Mouse (Mus musculus) forebrain, embryonic 11.5 days (tissue): ENCODE measurements at regions not wholly inside any gene's neighbourhood (a gene's known extent, or its start where the extent isn't known, plus 50 kb on each side); places are given as distances from the start of the nearest gene placed in this dataset.
"Not testable (repeated sequence)": the region's sequence is repeated elsewhere in the genome, so short reads cannot be mapped to it uniquely, and the experiment has no call there.

Experiments
- ATAC-seq: fragments of 200-750 bp; cut with Nextera tagmentation; replicated peaks from 2 replicates; pipeline ENCODE4 v1.8.0; 2017; ENCODE audit warnings: moderate TSS enrichment; ENCODE audit not compliant: low FRiP score
- DNase-seq: peaks from one replicate; pipeline ENCODE4 v3.0.0-alpha.2; 2017; ENCODE audit warnings: low spot score
- H3K27ac ChIP-seq: fragments of 300-500 bp; sonication (generic); 2 replicates; pipeline ENCODE4 v1.5.1; 2014; ENCODE audit warnings: low read depth, low read length
- H3K27me3 ChIP-seq: fragments of 300-500 bp; sonication (generic); 2 replicates; pipeline ENCODE4 v1.6.1; 2014; ENCODE audit warnings: mild to moderate bottlenecking, low read length, mixed read lengths; ENCODE audit not compliant: control insufficient read depth, insufficient read depth
- H3K36me3 ChIP-seq: fragments of 300-500 bp; sonication (generic); 2 replicates; pipeline ENCODE4 v1.6.1; 2014; ENCODE audit warnings: mild to moderate bottlenecking, low read length, moderate library complexity, mixed read lengths; ENCODE audit not compliant: control insufficient read depth, insufficient read depth
- H3K4me1 ChIP-seq: fragments of 300-500 bp; sonication (generic); replicated peaks from 2 replicates; pipeline ENCODE4 v1.6.1; 2014; ENCODE audit warnings: low read length, mixed read lengths; ENCODE audit not compliant: control insufficient read depth, insufficient read depth
- H3K4me2 ChIP-seq: fragments of 300-500 bp; sonication (generic); 2 replicates; pipeline ENCODE4 v1.6.1; 2014; ENCODE audit warnings: low read depth, mild to moderate bottlenecking, low read length, moderate library complexity, mixed read lengths; ENCODE audit not compliant: severe bottlenecking
- H3K4me3 ChIP-seq: fragments of 300-500 bp; sonication (generic); 2 replicates; pipeline ENCODE4 v1.5.1; 2014; ENCODE audit warnings: low read depth, low read length
- H3K9ac ChIP-seq: fragments of 300-500 bp; sonication (generic); 2 replicates; pipeline ENCODE4 v1.6.1; 2014; ENCODE audit warnings: low read length
- H3K9me3 ChIP-seq: fragments of 300-500 bp; sonication (generic); 2 replicates; pipeline ENCODE4 v1.6.1; 2016; ENCODE audit warnings: low read length, mixed read lengths; ENCODE audit not compliant: control insufficient read depth
- whole genome bisulfite sequencing: fragments of 180-500 bp; shearing (Covaris S2); extraction: QIAGEN DNeasy Blood & Tissue Kit; methylation state at CpG from one replicate; pipeline ENCODE4 v1.1.7; 2014; 5-methylcytosine and 5-hydroxymethylcytosine counted together

- no peaks in the 10 kb centered on the region for H3K9me3 ChIP-seq
- H3K27me3 ChIP-seq, result no peaks in the 10 kb centered on the region
- WGBS, result 85% methylated on average over 9 of the region's 9 CpGs
- no peaks in the 10 kb centered on the region for H3K36me3 ChIP-seq
- DNase-seq (no peak), ATAC-seq (no peak)
- H3K9ac ChIP-seq, result no peak overlapping the region
- H3K4me2 ChIP-seq, result no peak overlapping the region
- H3K4me3 ChIP-seq, result no peak overlapping the region
- peaks cover 5% of the 10 kb centered on the region for H3K4me1 ChIP-seq
- no peak overlapping the region for H3K27ac ChIP-seq
Observed at GRCm38 (mm10) chr9:43542077-43542654, 201.6 kb upstream of the Nectin1 start.

- no peak for ATAC-seq
Observed at GRCm38 (mm10) chr9:43545081-43545565, 198.7 kb upstream of the Nectin1 start.

GRCm38 (mm10) chr9:43548883-43549282 lies 194.9 kb upstream of the Nectin1 start:
- no peak overlapping the region for H3K4me3 ChIP-seq
- DNase-seq, result no peak
- no peaks in the 10 kb centered on the region for H3K27me3 ChIP-seq
- 69% methylated on average over 4 of the region's 4 CpGs for WGBS
- H3K4me2 ChIP-seq, result no peak overlapping the region
- no peak overlapping the region for H3K27ac ChIP-seq
- H3K9me3 ChIP-seq, result no peaks in the 10 kb centered on the region
- no peak for ATAC-seq
- peaks cover 5% of the 10 kb centered on the region for H3K4me1 ChIP-seq
- H3K36me3 ChIP-seq, result no peaks in the 10 kb centered on the region
- H3K9ac ChIP-seq, result no peak overlapping the region

More at GRCm38 (mm10) chr9:43545081-43545565, 198.7 kb upstream of the Nectin1 start:
- 37% methylated on average over 15 of the region's 15 CpGs for WGBS
- DNase-seq, result peak; percentile 58
- Histone ChIP-seq H3K27me3 (no peaks in the 10 kb centered on the region), H3K4me3 (no peak overlapping the region), H3K36me3 (no peaks in the 10 kb centered on the region), H3K9me3 (no peaks in the 10 kb centered on the region), H3K4me1 (peaks cover 5% of the 10 kb centered on the region), H3K27ac (no peak overlapping the region), H3K4me2 (0 out of 2 replicates have a peak overlapping the region, but pooled peaks have one; percentile 27), H3K9ac (no peak overlapping the region)

GRCm38 (mm10) chr9:43549293-43549692 lies 194.5 kb upstream of the Nectin1 start:
- H3K27ac ChIP-seq, result no peak overlapping the region
- ATAC-seq, result no peak
- H3K36me3 ChIP-seq, result no peaks in the 10 kb centered on the region
- no peak overlapping the region for H3K9ac ChIP-seq
- no peak overlapping the region for H3K4me3 ChIP-seq
- no peak for DNase-seq
- H3K9me3 ChIP-seq, result no peaks in the 10 kb centered on the region
- no peak overlapping the region for H3K4me2 ChIP-seq
- WGBS, result 55% methylated on average over 7 of the region's 7 CpGs
- peaks cover 5% of the 10 kb centered on the region for H3K4me1 ChIP-seq
- no peaks in the 10 kb centered on the region for H3K27me3 ChIP-seq

- not testable (repeated sequence) for ATAC-seq, DNase-seq, H3K4me1 ChIP-seq, H3K9me3 ChIP-seq, H3K4me2 ChIP-seq, H3K4me3 ChIP-seq, H3K27ac ChIP-seq, H3K9ac ChIP-seq, H3K27me3 ChIP-seq, H3K36me3 ChIP-seq
- WGBS, result 88% methylated on average over 1 of the region's 1 CpGs
Observed at GRCm38 (mm10) chr9:43552758-43553157, 191.0 kb upstream of the Nectin1 start.

GRCm38 (mm10) chr9:43562016-43562415 lies 181.8 kb upstream of the Nectin1 start:
- DNase-seq (no peak), ATAC-seq (no peak)
- Histone ChIP-seq H3K9ac (no peak overlapping the region), H3K27me3 (no peaks in the 10 kb centered on the region), H3K36me3 (no peaks in the 10 kb centered on the region), H3K27ac (no peak overlapping the region), H3K4me3 (no peak overlapping the region), H3K4me1 (0 out of 2 replicates have a peak, but pooled peaks cover 2% of the 10 kb centered on the region), H3K4me2 (no peak overlapping the region), H3K9me3 (no peaks in the 10 kb centered on the region)
- 88% methylated on average over 6 of the region's 6 CpGs for WGBS

GRCm38 (mm10) chr9:43564239-43564906 lies 179.4 kb upstream of the Nectin1 start:
- Histone ChIP-seq H3K4me3 (no peak overlapping the region), H3K4me2 (no peak overlapping the region), H3K9ac (no peak overlapping the region), H3K27ac (no peak overlapping the region), H3K36me3 (no peaks in the 10 kb centered on the region), H3K9me3 (no peaks in the 10 kb centered on the region), H3K4me1 (0 out of 2 replicates have a peak, but pooled peaks cover 2% of the 10 kb centered on the region), H3K27me3 (no peaks in the 10 kb centered on the region)
- WGBS, result 75% methylated on average over 22 of the region's 22 CpGs
- no peak for ATAC-seq
- DNase-seq, result no peak

GRCm38 (mm10) chr9:43568851-43569250 lies 174.9 kb upstream of the Nectin1 start:
- no peaks in the 10 kb centered on the region for H3K9me3 ChIP-seq
- no peak overlapping the region for H3K4me3 ChIP-seq
- H3K9ac ChIP-seq, result no peak overlapping the region
- 0 out of 2 replicates have a peak, but pooled peaks cover 2% of the 10 kb centered on the region for H3K4me1 ChIP-seq
- WGBS, result 54% methylated on average over 4 of the region's 4 CpGs
- H3K4me2 ChIP-seq, result no peak overlapping the region
- no peak for DNase-seq
- no peak overlapping the region for H3K27ac ChIP-seq
- no peaks in the 10 kb centered on the region for H3K27me3 ChIP-seq
- no peaks in the 10 kb centered on the region for H3K36me3 ChIP-seq
- no peak for ATAC-seq

- 83% methylated on average over 6 of the region's 6 CpGs for WGBS
- DNase-seq, result no peak
- no peak overlapping the region for H3K4me2 ChIP-seq
- no peaks in the 10 kb centered on the region for H3K9me3 ChIP-seq
- H3K9ac ChIP-seq, result no peak overlapping the region
- H3K27me3 ChIP-seq, result no peaks in the 10 kb centered on the region
- H3K36me3 ChIP-seq, result no peaks in the 10 kb centered on the region
- ATAC-seq, result no peak
- no peak overlapping the region for H3K27ac ChIP-seq
- H3K4me3 ChIP-seq, result no peak overlapping the region
- H3K4me1 ChIP-seq, result no peaks in the 10 kb centered on the region
Observed at GRCm38 (mm10) chr9:43571086-43571485, 172.7 kb upstream of the Nectin1 start.
